Mouse (Mus musculus) lung, adult 2 months (tissue): Measurements from ENCODE around the gene Togaram1.

Experiments used
- CTCF ChIP-seq: fragments of 200-500 bp; IDR thresholded peaks from 2 replicates; pipeline ENCODE4 v1.5.1; 2011; ENCODE audit warnings: mild to moderate bottlenecking, low read length, control low read depth; ENCODE audit not compliant: insufficient read depth
- POLR2A ChIP-seq: fragments of 200-500 bp; IDR thresholded peaks from 2 replicates; pipeline ENCODE4 v1.6.1; 2011; ENCODE audit warnings: low read depth, mild to moderate bottlenecking, control low read depth, low read length, borderline replicate concordance; ENCODE audit errors: extremely low read depth

DNA sequence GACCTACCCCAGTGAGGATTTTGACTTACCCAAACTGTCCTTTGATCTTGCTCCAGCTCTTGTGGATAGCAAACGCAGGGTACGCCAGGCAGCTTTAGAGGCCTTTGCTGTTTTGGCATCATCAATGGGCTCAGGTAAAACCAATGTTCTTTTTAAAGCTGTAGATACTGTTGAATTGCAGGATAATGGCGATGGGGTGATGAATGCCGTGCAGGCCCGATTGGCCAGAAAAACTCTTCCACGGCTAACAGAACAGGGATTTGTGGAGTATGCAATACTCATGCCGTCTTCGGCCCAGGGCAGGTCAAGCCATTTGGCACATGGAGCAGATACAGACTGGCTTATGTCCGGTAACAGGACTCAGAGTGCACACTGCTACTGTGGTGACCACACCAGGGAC is 1.9 kb downstream of the Togaram1 start:
- TF ChIP-seq CTCF, result no peak
- TF ChIP-seq POLR2A, result no peak
